Mouse (Mus musculus) mouse embryonic stem cell (cell line): ENCODE measurements around the gene Lrrc8a.

ENCODE experiments used
- in situ Hi-C, 2 experiments: fragments of 300-500 bp; cut with MboI; formaldehyde crosslinking; loops; 1 replicate in 1 of 2; 3 replicates in 1 of 2; pipeline ENCODE4 v1.14.3; 2019 to 2020; ENCODE audit warnings: low sequenced_read_pairs in 2 of 2, low pct_unique_long_range_greater_than_20kb in 1 of 2, mixed read lengths in 1 of 2; ENCODE audit not compliant: unreplicated experiment in 1 of 2

Gene Lrrc8a

DNA sequence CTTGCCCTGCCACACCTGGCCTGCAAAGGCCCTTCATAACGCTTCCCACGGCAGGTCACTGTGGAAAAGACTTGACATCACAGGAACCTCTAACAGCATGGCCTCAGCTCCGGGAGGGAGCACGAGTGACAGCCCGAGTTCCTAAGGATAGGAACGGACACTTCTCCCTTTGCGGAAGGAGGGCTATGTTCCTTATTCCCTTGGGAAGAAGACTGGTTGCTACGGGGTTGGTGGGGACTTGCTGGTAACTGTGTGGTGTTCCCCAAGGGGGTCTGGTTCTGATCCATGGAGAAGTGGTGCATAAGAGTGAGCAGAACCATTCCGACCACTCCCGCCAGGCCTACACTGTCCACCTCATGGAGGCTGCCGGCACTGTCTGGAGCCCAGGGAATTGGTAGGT is 43.2 kb downstream of the Lrrc8a start, which contains the start of gene Gm28038:
Gene Gm28038, plus strand, starts transcription at position 301 of the 400 bp plus-strand sequence.
- in situ Hi-C loops, result loop anchor here in 1 of 2 experiments (5.0 kb wide), 1 partner anchor 88 kb away; no protein-coding TSS in a partner anchor

DNA sequence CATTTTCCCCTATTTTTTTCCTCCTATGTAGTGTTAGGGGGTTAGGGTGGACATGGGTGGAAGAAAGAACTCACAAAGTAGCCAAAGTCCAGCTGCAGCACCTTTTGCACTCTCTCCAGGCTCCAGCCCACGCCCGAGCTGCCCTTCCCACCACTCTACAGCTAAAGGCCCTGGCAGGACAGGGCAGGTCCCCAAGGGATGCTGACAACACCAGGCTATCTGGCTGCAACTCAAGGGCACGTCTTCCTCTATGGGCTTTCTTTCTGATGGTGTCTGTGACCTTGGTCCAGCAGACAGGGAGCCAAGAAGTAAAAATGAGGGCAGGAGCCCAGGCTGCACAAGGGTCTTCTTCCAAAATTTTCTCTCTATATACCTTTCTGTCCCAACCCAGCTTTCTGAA is 44.1 kb downstream of the Lrrc8a start:
- in situ Hi-C loops, result loop anchor here in 1 of 2 experiments (5.0 kb wide), 1 partner anchor 89 kb away; no protein-coding TSS in a partner anchor

DNA sequence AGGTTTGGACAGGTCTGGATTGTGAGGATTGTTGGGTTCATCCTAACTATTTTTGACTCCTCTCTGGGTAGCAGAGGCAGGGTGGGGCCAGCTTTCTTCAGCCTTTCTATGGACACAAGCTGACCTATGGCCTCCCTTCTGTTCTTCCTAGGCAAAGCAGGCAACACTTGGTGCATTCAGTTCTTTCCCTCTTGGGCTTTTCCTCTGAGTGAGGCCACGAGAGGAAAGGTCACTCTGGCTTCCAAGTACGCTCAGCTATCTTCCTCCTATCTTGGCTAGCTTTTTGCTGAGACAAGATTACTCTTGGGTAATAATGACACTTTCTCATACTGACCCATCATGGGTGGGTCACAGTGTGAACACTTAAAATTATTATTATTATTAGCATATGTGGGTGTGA is 45.7 kb downstream of the Lrrc8a start:
- in situ Hi-C loops, result loop anchor here in 1 of 2 experiments (5.0 kb wide), 1 partner anchor 91 kb away; no protein-coding TSS in a partner anchor

DNA sequence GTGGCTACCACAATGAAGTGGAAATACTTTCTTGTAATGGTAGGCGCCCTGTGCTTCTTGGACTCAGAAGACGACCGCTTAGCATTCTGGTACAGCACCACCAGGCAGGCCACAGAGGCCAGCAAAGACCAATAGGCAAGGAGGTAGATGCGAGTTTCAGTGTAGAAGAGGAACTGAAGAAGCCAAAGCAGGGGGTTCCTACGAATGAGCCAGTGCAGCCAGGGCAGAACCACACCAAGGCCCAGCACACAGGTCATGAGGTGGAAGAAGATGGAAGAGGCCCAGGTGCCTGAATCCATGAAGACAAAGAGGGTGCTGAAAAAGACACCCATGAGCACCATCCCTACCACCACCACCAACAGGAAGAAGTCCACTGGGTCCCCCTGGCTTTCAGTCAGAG is 47.5 kb downstream of the Lrrc8a start:
- in situ Hi-C loops, result no loop called here

DNA sequence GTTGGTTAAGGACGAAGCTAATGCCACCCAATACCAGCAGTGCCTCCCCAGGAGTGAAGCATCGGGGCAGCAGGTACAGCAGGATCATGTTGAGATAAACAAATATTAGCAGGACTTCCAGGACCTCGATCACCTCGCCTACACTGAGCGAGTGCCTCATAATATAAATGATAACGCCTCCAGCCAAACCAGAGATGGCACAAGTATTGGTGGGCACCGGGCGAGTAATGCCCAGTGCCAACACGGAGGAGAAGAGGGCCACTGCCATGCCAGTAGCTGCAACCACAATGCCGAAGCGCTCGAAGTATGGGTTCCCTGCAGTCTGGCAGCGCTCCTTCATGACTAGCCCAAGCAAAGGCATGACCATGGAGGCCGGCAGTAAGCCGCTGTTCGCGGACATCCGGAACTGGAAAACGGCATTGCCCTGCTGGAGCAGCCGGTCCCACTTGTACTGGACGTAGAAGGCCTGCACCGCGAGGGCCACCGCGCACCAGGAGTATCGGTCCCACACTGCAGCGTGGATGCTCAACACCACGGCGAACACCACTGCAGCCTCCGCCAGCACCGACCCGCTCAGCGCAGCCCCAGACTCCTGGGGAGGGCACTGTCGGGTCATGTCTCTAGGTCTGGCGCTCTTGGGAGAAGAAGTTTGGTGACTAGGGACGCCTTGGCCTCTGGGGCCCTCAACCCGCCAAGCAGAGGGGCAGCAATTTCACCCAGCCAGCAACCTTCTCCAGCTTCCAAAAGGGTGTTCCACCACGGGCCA is 48.1 kb downstream of the Lrrc8a start:
- in situ Hi-C loops, result no loop called here

DNA sequence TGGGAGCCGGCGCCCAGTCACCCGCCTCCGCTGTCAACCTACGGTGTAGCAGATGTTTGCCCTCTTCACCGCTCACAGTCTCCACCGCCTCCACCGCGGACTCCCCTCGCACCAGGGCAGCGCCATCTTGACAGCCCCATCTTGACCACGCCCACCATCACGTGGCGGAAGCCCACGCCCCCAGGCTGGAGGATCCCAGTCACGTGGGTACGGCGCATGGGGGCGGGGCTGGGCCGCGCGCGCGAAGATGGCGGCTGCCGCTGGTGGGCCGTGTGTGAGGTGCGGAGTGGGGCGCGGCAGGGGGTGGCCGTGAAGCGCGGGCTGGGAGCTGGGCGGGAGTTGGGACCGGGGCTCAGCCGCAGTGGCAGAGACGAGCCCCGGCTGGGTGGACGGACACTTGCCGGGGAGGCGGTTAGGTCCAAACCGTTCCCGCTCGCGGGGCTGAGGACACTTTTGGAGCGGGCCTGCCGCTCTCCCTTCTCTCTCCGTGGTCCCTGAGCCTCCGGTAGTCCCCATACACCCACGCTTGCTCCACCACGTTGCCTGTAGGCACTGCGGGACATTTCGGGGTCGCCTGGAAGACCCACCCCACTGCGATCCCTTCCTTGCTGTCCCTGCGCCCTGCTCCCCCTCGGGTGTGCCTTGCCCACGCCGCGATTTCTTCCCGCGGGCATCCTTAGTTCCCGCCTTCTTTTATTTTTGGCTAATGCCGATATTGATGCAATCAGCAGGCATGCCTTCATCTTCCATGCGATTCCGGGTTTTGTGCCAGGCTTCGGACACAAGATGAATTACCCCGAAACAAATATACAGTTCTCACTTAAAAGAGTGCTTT is 48.9 kb downstream of the Lrrc8a start, which contains the start of the genes Dolk and Nup188:
Gene Dolk, minus strand, starts transcription at position 143 of the 835 bp plus-strand sequence.
Gene Nup188, plus strand, starts transcription at position 206 of the 835 bp plus-strand sequence.
- in situ Hi-C loops, result no loop called here

DNA sequence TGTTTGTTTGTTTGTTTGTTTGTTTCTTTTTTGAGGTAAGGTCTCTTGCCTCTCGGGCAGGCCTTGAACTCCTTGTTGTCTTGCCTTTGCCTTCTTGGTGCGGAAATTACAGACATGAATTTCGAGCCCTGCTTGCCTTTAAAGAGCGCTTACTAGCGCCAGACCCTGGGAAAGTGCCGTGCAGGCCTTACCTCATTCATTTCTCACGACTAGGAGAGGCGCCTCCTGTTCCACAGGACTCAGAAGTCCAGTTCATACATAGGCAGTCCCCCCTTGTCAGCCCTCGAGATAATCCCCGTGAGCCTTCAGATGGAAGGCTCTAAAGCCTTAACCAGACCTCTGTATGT is 49.5 kb downstream of the Lrrc8a start:
- in situ Hi-C loops, result no loop called here

DNA sequence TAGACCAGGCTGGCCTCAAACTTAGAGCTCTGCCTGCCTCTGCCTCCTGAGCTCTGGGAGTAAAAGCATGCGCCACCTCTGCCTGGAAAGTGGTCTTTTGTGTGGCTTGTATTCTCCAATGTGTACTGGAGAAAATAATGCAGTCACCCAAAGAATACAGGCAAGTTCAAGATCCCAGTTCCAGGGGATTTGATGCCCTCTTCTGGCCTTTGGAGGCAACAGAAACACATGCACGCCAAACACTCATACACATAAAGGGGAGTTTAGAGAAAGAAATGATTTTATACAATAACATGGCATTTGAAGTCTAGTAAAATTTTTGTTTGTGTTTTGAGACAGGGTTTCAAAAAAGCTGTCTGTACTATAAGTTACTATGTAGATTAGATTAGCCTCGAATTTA is 62.0 kb downstream of the Lrrc8a start:
- in situ Hi-C loops, result no loop called here

DNA sequence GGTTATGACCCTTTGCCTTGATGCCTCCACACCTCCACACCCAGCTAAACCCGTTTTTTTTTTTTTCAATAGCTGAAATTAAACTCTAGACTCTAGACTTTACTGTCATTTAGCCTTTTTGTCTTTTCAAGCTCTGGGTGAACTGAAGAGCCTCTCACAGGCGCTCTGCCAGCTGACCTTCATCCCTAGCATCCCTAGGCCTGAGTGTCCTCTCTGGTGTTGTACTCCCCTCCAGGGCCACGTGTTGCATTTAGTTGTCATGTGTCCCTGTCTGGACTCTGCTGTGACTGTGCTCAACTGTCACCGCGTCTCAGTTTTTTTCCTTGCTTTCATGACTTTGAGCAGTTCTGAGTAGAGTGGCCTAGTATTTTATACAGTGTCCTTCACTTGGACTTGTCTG is 62.5 kb downstream of the Lrrc8a start:
- in situ Hi-C loops, result loop anchor here (10.0 to 25.0 kb wide), 2 partner anchors 288 to 405 kb away; no protein-coding TSS in a partner anchor

DNA sequence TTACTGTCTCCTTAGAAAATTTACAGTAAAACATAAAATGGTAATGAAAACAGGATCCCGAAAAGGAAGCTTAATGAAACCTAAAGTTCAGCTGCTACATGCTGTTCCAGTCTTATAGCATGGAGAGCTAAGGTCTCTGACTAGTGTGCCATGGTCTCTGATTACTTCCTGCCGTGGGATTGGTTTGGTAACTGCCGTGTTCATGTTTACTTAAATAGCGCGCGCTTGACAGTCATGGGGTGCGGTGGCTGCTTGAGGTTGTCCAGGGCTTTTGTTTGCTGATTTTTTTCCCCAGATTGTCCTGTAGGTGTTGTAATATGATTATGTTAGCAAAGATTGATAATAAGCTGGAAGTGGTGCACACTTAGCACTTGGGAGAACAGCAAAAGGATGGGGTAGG is 68.6 kb downstream of the Lrrc8a start:
- in situ Hi-C loops, result loop anchor here (10.0 to 25.0 kb wide), 2 partner anchors 294 to 411 kb away; no protein-coding TSS in a partner anchor

DNA sequence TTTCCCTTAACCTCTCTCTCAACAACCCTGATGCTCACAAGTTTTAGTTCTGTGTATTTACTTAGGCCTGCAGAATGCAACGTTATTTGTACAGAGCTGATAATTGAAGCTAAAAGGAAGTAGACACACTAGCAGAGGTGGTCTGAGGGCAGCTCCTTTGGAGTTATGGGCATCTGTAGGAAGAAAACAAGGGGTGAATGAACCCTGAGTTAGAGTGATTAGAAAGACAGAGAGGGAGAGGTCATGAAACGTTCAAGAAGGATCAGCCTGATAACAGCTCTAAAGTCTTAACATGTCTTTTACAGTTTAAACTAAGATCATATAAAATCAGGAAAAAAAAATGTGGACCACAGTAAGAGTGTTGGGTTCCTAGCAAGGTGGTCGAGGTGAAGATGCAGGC is 71.8 kb downstream of the Lrrc8a start:
- in situ Hi-C loops, result loop anchor here (10.0 to 25.0 kb wide), 2 partner anchors 297 to 415 kb away; no protein-coding TSS in a partner anchor

DNA sequence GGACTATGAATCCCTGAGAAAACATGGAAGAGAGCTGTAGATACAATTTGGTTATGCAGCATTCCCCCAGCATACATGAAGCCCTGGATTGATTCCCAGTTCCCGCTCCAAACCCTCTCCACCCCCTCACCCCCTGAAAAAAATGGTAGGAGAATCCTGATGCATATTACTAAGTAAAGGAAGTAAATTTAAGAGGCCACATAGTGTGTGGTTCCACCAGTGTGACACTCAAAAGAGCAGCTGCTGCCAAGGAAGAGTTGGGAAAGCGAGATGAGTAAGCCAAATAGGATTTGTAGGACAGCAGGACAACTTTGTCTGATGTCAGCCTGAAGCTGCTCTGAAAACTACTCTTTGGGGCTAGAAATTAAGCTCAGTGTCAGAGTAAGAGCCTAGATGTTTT is 74.0 kb downstream of the Lrrc8a start:
- in situ Hi-C loops, result loop anchor here in 1 of 2 experiments (25.0 kb wide), 1 partner anchor 299 kb away; no protein-coding TSS in a partner anchor
